Mouse (Mus musculus) CH12.LX (cell line): Measurements from ENCODE around the gene Tfap2d. TPM values are rescaled to one million over a fixed set of nuclear protein-coding genes. Genes with fewer than 3 reads are reported as not detected.

Experiments
- DNase-seq: peaks from one replicate; pipeline ENCODE4 v3.0.0-alpha.2; 2013; ENCODE audit errors: extremely low read depth
- H3K27ac ChIP-seq: 2 replicates; pipeline ENCODE4 v1.5.1; 2012; ENCODE audit warnings: low read depth, mild to moderate bottlenecking, control low read depth, moderate library complexity; ENCODE audit not compliant: insufficient read depth
- H3K27me3 ChIP-seq: replicated peaks from 2 replicates; pipeline ENCODE3; 2012; ENCODE audit warnings: inconsistent platforms
- H3K36me3 ChIP-seq, 2 experiments: replicated peaks in 1 of 2; 2 replicates each; pipeline versions ENCODE3 to v1.6.1; 2012; ENCODE audit warnings: inconsistent platforms in 1 of 2, low read length in 1 of 2, mild to moderate bottlenecking in 1 of 2, mixed read lengths in 1 of 2, moderate library complexity in 1 of 2; ENCODE audit not compliant: control insufficient read depth in 1 of 2, insufficient read depth in 1 of 2
- H3K4me1 ChIP-seq, 2 experiments: 2 replicates each; pipeline ENCODE4 v1.6.1; 2012; ENCODE audit warnings: inconsistent platforms in 1 of 2, moderate library complexity in 1 of 2; ENCODE audit not compliant: insufficient read depth in 2 of 2, control insufficient read depth in 1 of 2
- H3K4me2 ChIP-seq: 2 replicates; pipeline ENCODE4 v1.6.1; 2012; ENCODE audit warnings: low read depth, mild to moderate bottlenecking, control low read depth; ENCODE audit not compliant: poor library complexity, insufficient read depth, severe bottlenecking
- H3K4me3 ChIP-seq, 3 experiments: fragments of 150-350 bp in 1 of 3; sonication (generic) in 1 of 3; replicated peaks in 1 of 3; 2 replicates each; pipeline versions ENCODE3 to v1.5.1; 2011 to 2012; ENCODE audit warnings: low read depth in 2 of 3, low read length in 2 of 3, mild to moderate bottlenecking in 2 of 3, moderate library complexity in 2 of 3, control low read depth in 1 of 3, improper control_type of control experiment in 1 of 3, inconsistent platforms in 1 of 3, mixed read lengths in 1 of 3; ENCODE audit not compliant: poor library complexity in 1 of 3
- H3K79me2 ChIP-seq: replicated peaks from 2 replicates; pipeline ENCODE4 v1.6.1; 2012; ENCODE audit warnings: mild to moderate bottlenecking, moderate library complexity; ENCODE audit not compliant: control insufficient read depth, poor library complexity, insufficient read depth, severe bottlenecking; ENCODE audit errors: extremely low read depth
- H3K9ac ChIP-seq: 2 replicates; pipeline ENCODE4 v1.6.1; 2012; ENCODE audit warnings: low read depth, mild to moderate bottlenecking, control low read depth, moderate library complexity; ENCODE audit not compliant: insufficient read depth
- H3K9me3 ChIP-seq: replicated peaks from 2 replicates; pipeline ENCODE3; 2012; ENCODE audit warnings: low read length, inconsistent platforms, mixed read lengths
- BHLHE40 ChIP-seq: IDR thresholded peaks from 2 replicates; pipeline ENCODE4 v1.6.1; 2011; ENCODE audit warnings: mild to moderate bottlenecking, low read depth, low read length, improper control_type of control experiment
- CTCF ChIP-seq, 2 experiments: IDR thresholded peaks in 1 of 2; conservative IDR thresholded peaks in 1 of 2; 2 replicates each; pipeline ENCODE4 v1.5.1; 2011 to 2012; ENCODE audit warnings: low read depth in 2 of 2, low read length in 2 of 2, improper control_type of control experiment in 1 of 2, inconsistent platforms in 1 of 2, mild to moderate bottlenecking in 1 of 2, moderate library complexity in 1 of 2
- E2F4 ChIP-seq: IDR thresholded peaks from 2 replicates; pipeline ENCODE4 v1.6.1; 2011; ENCODE audit warnings: low read depth, low read length, improper control_type of control experiment; ENCODE audit not compliant: insufficient replicate concordance
- ELF1 ChIP-seq: IDR thresholded peaks from 2 replicates; pipeline ENCODE4 v1.6.1; 2014; ENCODE audit warnings: low read depth, mild to moderate bottlenecking, inconsistent platforms, low read length, improper control_type of control experiment
- ETS1 ChIP-seq: conservative IDR thresholded peaks from 2 replicates; pipeline ENCODE4 v1.6.1; 2012; ENCODE audit warnings: low read depth, mild to moderate bottlenecking, inconsistent platforms, low read length, improper control_type of control experiment, moderate library complexity
- HCFC1 ChIP-seq: IDR thresholded peaks from 2 replicates; pipeline ENCODE4 v1.6.1; 2012; ENCODE audit warnings: low read depth, mild to moderate bottlenecking, inconsistent platforms, low read length, improper control_type of control experiment
- IRF4 ChIP-seq: IDR thresholded peaks from 2 replicates; pipeline ENCODE4 v1.6.1; 2014; ENCODE audit warnings: low read depth, mild to moderate bottlenecking, inconsistent platforms, low read length, improper control_type of control experiment
- JUN ChIP-seq: IDR thresholded peaks from 2 replicates; pipeline ENCODE4 v1.6.1; 2011; ENCODE audit warnings: low read depth, mild to moderate bottlenecking, low read length, improper control_type of control experiment, moderate library complexity; ENCODE audit not compliant: insufficient read depth
- MAFK ChIP-seq: IDR thresholded peaks from 2 replicates; pipeline ENCODE4 v1.6.1; 2011; ENCODE audit warnings: low read length, improper control_type of control experiment; ENCODE audit not compliant: insufficient replicate concordance
- MAX ChIP-seq: IDR thresholded peaks from 2 replicates; pipeline ENCODE4 v1.6.1; 2011; ENCODE audit warnings: low read length, improper control_type of control experiment
- MAZ ChIP-seq: IDR thresholded peaks from 2 replicates; pipeline ENCODE4 v1.6.1; 2012; ENCODE audit warnings: low read depth, mild to moderate bottlenecking, inconsistent platforms, low read length, improper control_type of control experiment, moderate library complexity
- MEF2A ChIP-seq: IDR thresholded peaks from 2 replicates; pipeline ENCODE4 v1.6.1; 2014; ENCODE audit warnings: low read depth, mild to moderate bottlenecking, inconsistent platforms, low read length, improper control_type of control experiment, borderline replicate concordance
- MYC ChIP-seq: IDR thresholded peaks from 2 replicates; pipeline ENCODE4 v1.6.1; 2011; ENCODE audit warnings: low read depth, mild to moderate bottlenecking, improper control_type of control experiment, low read length
- NRF1 ChIP-seq: IDR thresholded peaks from 2 replicates; pipeline ENCODE4 v1.6.1; 2014; ENCODE audit warnings: low read depth, mild to moderate bottlenecking, inconsistent platforms, low read length, improper control_type of control experiment, moderate library complexity
- POLR2A ChIP-seq: IDR thresholded peaks from 2 replicates; pipeline ENCODE4 v1.6.1; 2011; ENCODE audit warnings: low read depth, mild to moderate bottlenecking, improper control_type of control experiment, low read length
- POLR2AphosphoS2 ChIP-seq: IDR thresholded peaks from 2 replicates; pipeline ENCODE4 v1.6.1; 2011; ENCODE audit warnings: low read depth, low read length, improper control_type of control experiment
- RCOR1 ChIP-seq: conservative IDR thresholded peaks from 2 replicates; pipeline ENCODE4 v1.6.1; 2012; ENCODE audit warnings: low read depth, mild to moderate bottlenecking, inconsistent platforms, low read length, improper control_type of control experiment
- SMC3 ChIP-seq: IDR thresholded peaks from 2 replicates; pipeline ENCODE4 v1.6.1; 2011; ENCODE audit warnings: low read depth, low read length, improper control_type of control experiment
- TBP ChIP-seq: conservative IDR thresholded peaks from 2 replicates; pipeline ENCODE4 v1.6.1; 2011; ENCODE audit warnings: low read depth, low read length, improper control_type of control experiment
- TCF12 ChIP-seq: IDR thresholded peaks from 2 replicates; pipeline ENCODE4 v1.6.1; 2014; ENCODE audit warnings: low read depth, mild to moderate bottlenecking, inconsistent platforms, low read length, improper control_type of control experiment
- USF1 ChIP-seq: IDR thresholded peaks from 2 replicates; pipeline ENCODE4 v1.6.1; 2014; ENCODE audit warnings: low read depth, mild to moderate bottlenecking, inconsistent platforms, low read length, improper control_type of control experiment
- USF2 ChIP-seq: conservative IDR thresholded peaks from 2 replicates; pipeline ENCODE4 v1.6.1; 2011; ENCODE audit warnings: low read depth, low read length, improper control_type of control experiment
- ZC3H11A ChIP-seq: IDR thresholded peaks from 2 replicates; pipeline ENCODE4 v1.6.1; 2012; ENCODE audit warnings: low read depth, mild to moderate bottlenecking, inconsistent platforms, low read length, improper control_type of control experiment
- ZKSCAN1 ChIP-seq: IDR thresholded peaks from 2 replicates; pipeline ENCODE4 v1.6.1; 2012; ENCODE audit warnings: low read depth, inconsistent platforms, low read length, improper control_type of control experiment, borderline replicate concordance
- ZMIZ1 ChIP-seq: IDR thresholded peaks from 2 replicates; pipeline ENCODE4 v1.6.1; 2012; ENCODE audit warnings: low read depth, mild to moderate bottlenecking, inconsistent platforms, low read length, improper control_type of control experiment
- ZNF384 ChIP-seq: IDR thresholded peaks from 2 replicates; pipeline ENCODE4 v1.6.1; 2012; ENCODE audit warnings: low read depth, low read length, improper control_type of control experiment, inconsistent platforms
- dilution Hi-C: fragments of 300-500 bp; cut with MboI; formaldehyde crosslinking; loops from 2 replicates; pipeline ENCODE4 v1.14.3; 2020; ENCODE audit warnings: low sequenced_read_pairs; ENCODE audit not compliant: extremely low pct_unique_long_range_greater_than_20kb, extremely low pct_ligation_motif_present
- in situ Hi-C: fragments of 300-500 bp; cut with MboI; formaldehyde crosslinking; loops from 3 replicates; pipeline ENCODE4 v1.14.3; 2019; ENCODE audit warnings: low sequenced_read_pairs, low pct_ligation_motif_present, low pct_unique_long_range_greater_than_20kb, mixed read lengths
- polyA plus RNA-seq: library from polyadenylated mRNA; unstranded; fragments of >175 nt; gene quantifications from 2 replicates; pipeline ENCODE4 v1.2.1, GENCODE M21; 2012; ENCODE audit warnings: low read depth; ENCODE audit not compliant: insufficient read length
- total RNA-seq, 2 experiments: library from RNA; depleted of rRNA; stranded (reverse); fragments of 300-350 nt in 1 of 2; fragments of >200 nt in 1 of 2; gene quantifications; 2 replicates each; pipeline ENCODE4 v1.2.3; 2012 to 2014

Tfap2d gene
- total and polyA plus RNA-seq, 3 experiments, result not detected

DNA sequence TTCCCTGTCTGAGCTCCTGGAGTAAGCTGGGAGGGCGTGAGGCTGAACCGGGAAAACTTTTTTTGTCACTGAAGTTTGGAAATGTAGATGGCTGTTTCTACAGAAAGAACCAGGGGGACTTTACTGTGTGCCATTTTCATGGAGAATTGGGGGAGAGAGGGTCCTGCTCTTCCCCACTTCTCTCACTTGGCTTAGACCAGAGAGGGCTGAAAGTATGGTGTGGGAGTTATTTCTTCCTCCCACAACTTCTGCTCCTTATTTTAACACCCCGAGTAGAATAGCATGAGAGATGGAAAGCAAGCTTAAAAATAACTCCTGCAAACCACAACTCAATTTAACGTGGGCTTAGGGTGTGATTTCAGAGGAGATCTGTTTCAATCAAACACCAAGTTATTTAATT is 109.9 kb downstream of the Tfap2d start:
- no peaks in the 10 kb centered on the region for H3K79me2 ChIP-seq
- H3K9ac ChIP-seq, result no peak overlapping the region
- no peaks in the 10 kb centered on the region for H3K27me3 ChIP-seq
- no peaks in the 10 kb centered on the region for H3K36me3 ChIP-seq
- peaks cover 58% of the 10 kb centered on the region for H3K9me3 ChIP-seq
- no peak overlapping the region for H3K4me2 ChIP-seq
- in situ Hi-C loops, result no loop called here
- no peaks in the 10 kb centered on the region for H3K4me1 ChIP-seq
- DNase-seq, result no peak
- no peak overlapping the region for H3K27ac ChIP-seq
- TF ChIP-seq ETS1 (no peak), MAX (no peak), ZKSCAN1 (no peak), MAFK (no peak), IRF4 (no peak), TBP (no peak), POLR2AphosphoS2 (no peak), E2F4 (no peak), POLR2A (no peak), MEF2A (no peak), USF2 (no peak), TCF12 (no peak), HCFC1 (no peak), RCOR1 (no peak), USF1 (no peak), NRF1 (no peak)
- TF ChIP-seq, all 38 proteins: peak for 0
- dilution Hi-C loops, result no loop called here
- H3K4me3 ChIP-seq, result no peak overlapping the region

DNA sequence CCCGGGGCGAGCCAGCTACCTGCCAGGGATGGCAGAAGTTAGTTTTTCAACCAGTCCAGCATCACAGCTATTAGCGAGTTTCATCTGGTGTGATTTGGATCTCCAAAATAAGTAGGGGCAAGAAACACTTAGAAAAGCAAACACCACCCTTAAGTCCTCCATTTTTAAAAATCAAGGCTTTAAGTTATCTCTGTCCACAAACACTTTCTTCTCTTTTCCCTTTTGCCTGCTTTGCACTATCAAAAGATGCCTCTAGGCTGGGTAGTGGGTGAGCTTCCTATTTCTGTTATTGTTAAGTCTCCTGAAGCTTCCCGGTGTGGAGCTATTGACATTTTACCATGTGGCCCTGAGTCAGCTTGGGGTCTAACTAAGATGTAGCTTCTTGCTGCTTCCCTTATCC is 110.3 kb downstream of the Tfap2d start:
- Histone ChIP-seq H3K27me3 (no peaks in the 10 kb centered on the region), H3K4me1 (no peaks in the 10 kb centered on the region), H3K9ac (no peak overlapping the region), H3K4me3 (no peak overlapping the region), H3K79me2 (no peaks in the 10 kb centered on the region), H3K4me2 (no peak overlapping the region), H3K27ac (no peak overlapping the region), H3K9me3 (peaks cover 63% of the 10 kb centered on the region), H3K36me3 (no peaks in the 10 kb centered on the region)
- in situ Hi-C loops, result no loop called here
- TF ChIP-seq MEF2A (no peak), CTCF (conservative IDR thresholded peaks at IDR 0.05 in 1 of 2, IDR thresholded peaks at IDR 0.05 in 1 of 2; ENCODE audit: low read depth in 2 of 2, low read length in 2 of 2) (no peak), JUN (no peak), TCF12 (no peak), SMC3 (no peak), USF2 (no peak), ELF1 (no peak), E2F4 (no peak), USF1 (no peak), NRF1 (no peak), ZMIZ1 (no peak), ETS1 (no peak), MAZ (no peak), ZNF384 (no peak), BHLHE40 (no peak), MYC (no peak), ZC3H11A (no peak), ZKSCAN1 (no peak)
- DNase-seq, result no peak
- dilution Hi-C loops, result no loop called here
